Mouse (Mus musculus) stomach, embryonic 15.5 days (tissue): ENCODE measurements around the gene Sel1l. TPM values are rescaled to one million over a fixed set of nuclear protein-coding genes. Genes with fewer than 3 reads are reported as not detected.

ENCODE experiments used
- ATAC-seq: fragments of 200-750 bp; cut with Nextera tagmentation; 2 replicates; pipeline ENCODE4 v1.8.0; 2017; ENCODE audit warnings: low read depth, moderate number of reproducible peaks, moderate TSS enrichment; ENCODE audit not compliant: insufficient read depth, low FRiP score
- H3K27ac ChIP-seq: fragments of 300-500 bp; sonication (generic); 2 replicates; pipeline ENCODE4 v1.5.1; 2015; ENCODE audit warnings: mild to moderate bottlenecking, inconsistent platforms
- H3K27me3 ChIP-seq: fragments of 300-500 bp; sonication (generic); replicated peaks from 2 replicates; pipeline ENCODE4 v1.6.1; 2015; ENCODE audit warnings: inconsistent platforms
- H3K36me3 ChIP-seq: fragments of 300-500 bp; sonication (generic); 2 replicates; pipeline ENCODE4 v1.6.1; 2015; ENCODE audit warnings: inconsistent platforms
- H3K4me1 ChIP-seq: fragments of 300-500 bp; sonication (generic); 2 replicates; pipeline ENCODE4 v1.6.1; 2015; ENCODE audit warnings: inconsistent platforms
- H3K4me2 ChIP-seq: fragments of 300-500 bp; sonication (generic); 2 replicates; pipeline ENCODE4 v1.6.1; 2015; ENCODE audit warnings: mild to moderate bottlenecking, inconsistent platforms
- H3K4me3 ChIP-seq: fragments of 300-500 bp; sonication (generic); replicated peaks from 2 replicates; pipeline ENCODE4 v1.5.1; 2015; ENCODE audit warnings: inconsistent platforms
- H3K9ac ChIP-seq: fragments of 300-500 bp; sonication (generic); 2 replicates; pipeline ENCODE4 v1.6.1; 2015; ENCODE audit warnings: inconsistent platforms
- H3K9me3 ChIP-seq: fragments of 300-500 bp; sonication (generic); 2 replicates; pipeline ENCODE4 v1.6.1; 2016; ENCODE audit warnings: inconsistent platforms
- WGBS: fragments of 180-500 bp; shearing (Covaris S2); methylation state at CpG from one replicate; pipeline ENCODE4 v1.1.7; 2015; 5-methylcytosine and 5-hydroxymethylcytosine counted together
- polyA plus RNA-seq: library from polyadenylated mRNA; unstranded; fragments of >200 nt; fragmentation: Nextera tagmentation; extraction: Ambion mirVana; gene quantifications from 2 replicates; pipeline ENCODE4 v1.2.1, GENCODE M21; 2015

Sel1l gene
- polyA plus RNA-seq, 1 experiment from 2014 or later, result 133 TPM

DNA sequence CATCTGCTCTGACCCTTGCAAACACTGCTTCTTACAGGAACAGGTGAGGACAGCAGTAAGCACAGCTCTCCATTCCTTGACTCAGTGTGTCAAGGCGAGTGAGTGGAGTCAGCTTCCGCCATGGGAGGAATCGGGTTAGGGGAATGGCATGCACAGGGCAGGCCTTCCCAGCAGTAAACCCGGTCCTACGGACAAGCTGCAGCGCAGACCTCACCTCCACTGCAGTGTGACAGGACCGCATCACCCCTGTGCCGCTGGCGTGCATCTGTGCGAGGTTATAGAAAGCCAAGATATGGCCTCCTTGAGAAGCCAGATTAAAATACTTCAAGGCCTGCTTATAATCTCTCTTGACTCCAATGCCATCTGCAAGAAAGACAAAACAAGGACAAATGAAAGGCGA lies 33.4 kb downstream of the Sel1l start:
- no peak overlapping the region for H3K4me2 ChIP-seq
- H3K27me3 ChIP-seq, result no peaks in the 10 kb centered on the region
- 96% methylated on average over 11 of the region's 11 CpGs for WGBS
- H3K36me3 ChIP-seq, result peaks cover 45% of the 10 kb centered on the region
- no peaks in the 10 kb centered on the region for H3K4me1 ChIP-seq
- H3K9ac ChIP-seq, result no peak overlapping the region
- H3K4me3 ChIP-seq, result no peak overlapping the region
- no peaks in the 10 kb centered on the region for H3K9me3 ChIP-seq
- H3K27ac ChIP-seq, result no peak overlapping the region
- no peak for ATAC-seq

DNA sequence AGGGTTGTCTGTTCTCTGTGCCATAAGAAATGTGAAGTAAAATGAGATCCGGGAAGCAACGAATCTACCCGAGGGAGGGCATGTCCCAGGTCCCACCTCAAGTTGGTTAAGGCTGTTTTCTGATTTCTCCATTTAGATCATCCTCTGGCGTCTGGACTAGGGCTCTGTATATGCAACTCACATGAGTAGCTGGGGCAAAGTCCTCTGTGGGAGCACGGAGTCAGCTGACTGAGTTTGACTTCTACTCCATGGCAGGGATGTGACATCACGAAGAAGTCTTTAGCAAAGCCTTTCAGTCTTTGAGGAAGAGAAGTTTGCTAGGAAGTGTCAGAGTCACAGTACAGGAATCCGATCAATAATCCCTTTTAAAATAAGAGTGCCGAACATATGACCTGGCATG lies 40.0 kb downstream of the Sel1l start:
- no peak overlapping the region for H3K4me2 ChIP-seq
- no peak for ATAC-seq
- no peak overlapping the region for H3K27ac ChIP-seq
- no peak overlapping the region for H3K9ac ChIP-seq
- H3K36me3 ChIP-seq, result peaks cover 56% of the 10 kb centered on the region
- WGBS, result 90% methylated on average over 8 of the region's 8 CpGs
- H3K27me3 ChIP-seq, result no peaks in the 10 kb centered on the region
- no peak overlapping the region for H3K4me3 ChIP-seq
- H3K9me3 ChIP-seq, result no peaks in the 10 kb centered on the region
- H3K4me1 ChIP-seq, result no peaks in the 10 kb centered on the region

DNA sequence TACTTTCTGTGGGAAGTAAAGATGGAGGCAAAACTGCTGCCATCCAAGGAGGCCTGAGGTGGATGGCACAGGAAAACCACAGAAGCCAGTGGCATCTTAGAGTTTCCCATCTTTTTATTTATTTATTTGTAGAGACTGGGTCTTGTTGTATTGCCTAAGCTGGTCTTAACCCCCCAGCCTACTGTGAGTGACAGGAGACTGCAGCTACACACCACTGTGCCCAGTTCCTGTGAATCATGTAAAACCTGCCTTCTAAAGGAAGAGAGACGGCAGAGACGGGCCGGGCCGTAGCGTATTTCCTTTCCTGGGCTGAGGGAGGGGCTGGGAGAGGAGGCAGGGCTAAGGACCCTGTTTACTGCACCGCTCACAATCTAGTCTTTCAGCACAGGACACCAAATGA lies 41.2 kb downstream of the Sel1l start:
- no peak overlapping the region for H3K9ac ChIP-seq

DNA sequence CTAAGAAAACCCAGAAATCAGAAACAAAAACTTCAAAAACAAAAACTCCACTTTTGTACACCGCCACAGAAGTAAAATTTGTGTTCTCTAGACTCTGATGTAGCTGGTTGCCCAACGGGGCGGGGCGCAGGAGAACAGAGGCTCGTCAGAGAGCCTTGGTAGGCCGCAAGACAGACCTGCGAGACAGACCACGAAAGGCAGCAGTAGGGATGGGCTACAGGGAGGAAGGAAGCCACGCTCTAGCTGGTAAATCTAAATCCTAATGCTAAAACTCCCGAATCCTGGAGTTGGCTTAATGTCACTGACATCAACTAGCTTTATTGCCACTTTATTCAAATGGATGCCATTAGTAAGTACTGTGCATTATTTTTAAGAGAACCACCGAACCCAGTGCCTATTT lies 41.9 kb downstream of the Sel1l start:
- H3K27ac ChIP-seq, result no peak overlapping the region
- no peak for ATAC-seq
- H3K4me1 ChIP-seq, result no peaks in the 10 kb centered on the region
- no peak overlapping the region for H3K4me2 ChIP-seq
- no peaks in the 10 kb centered on the region for H3K27me3 ChIP-seq
- H3K4me3 ChIP-seq, result no peak overlapping the region
- H3K9me3 ChIP-seq, result no peaks in the 10 kb centered on the region
- peaks cover 43% of the 10 kb centered on the region for H3K36me3 ChIP-seq
- H3K9ac ChIP-seq, result no peak overlapping the region
- 87% methylated on average over 11 of the region's 11 CpGs for WGBS

More for the DNA sequence above, 41.2 kb downstream of the Sel1l start:
- no peak overlapping the region for H3K27ac ChIP-seq
- H3K36me3 ChIP-seq, result peaks cover 48% of the 10 kb centered on the region
- no peaks in the 10 kb centered on the region for H3K9me3 ChIP-seq
- H3K4me3 ChIP-seq, result no peak overlapping the region
- ATAC-seq, result no peak
- WGBS, result 78% methylated on average over 6 of the region's 6 CpGs
- H3K4me2 ChIP-seq, result no peak overlapping the region
- H3K27me3 ChIP-seq, result no peaks in the 10 kb centered on the region
- H3K4me1 ChIP-seq, result no peaks in the 10 kb centered on the region

DNA sequence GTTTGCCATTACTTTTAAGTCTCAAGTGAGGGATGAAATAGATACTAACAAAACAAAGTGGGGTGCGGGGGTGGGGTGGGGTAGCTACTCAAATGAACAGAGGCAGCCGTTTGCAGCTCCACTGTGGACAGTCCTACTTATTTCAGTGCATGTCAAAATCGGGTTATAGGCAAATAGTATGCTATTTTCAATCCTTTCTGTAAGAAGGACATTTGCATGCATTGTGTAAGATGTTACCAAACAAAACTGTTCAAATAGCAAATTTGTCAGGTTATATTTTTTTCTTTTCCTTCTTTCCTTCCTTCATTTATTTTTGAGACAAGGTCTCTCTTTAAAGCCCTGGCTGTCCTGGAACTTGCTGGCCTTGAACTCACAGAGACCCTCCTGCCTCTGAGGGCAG lies 44.7 kb downstream of the Sel1l start:
- Histone ChIP-seq H3K27me3 (no peaks in the 10 kb centered on the region), H3K9me3 (no peaks in the 10 kb centered on the region), H3K4me1 (no peaks in the 10 kb centered on the region), H3K4me2 (no peak overlapping the region), H3K27ac (no peak overlapping the region), H3K9ac (no peak overlapping the region), H3K36me3 (peaks cover 18% of the 10 kb centered on the region), H3K4me3 (no peak overlapping the region)
- ATAC-seq, result no peak
- WGBS, result 75% methylated on average over 3 of the region's 3 CpGs

DNA sequence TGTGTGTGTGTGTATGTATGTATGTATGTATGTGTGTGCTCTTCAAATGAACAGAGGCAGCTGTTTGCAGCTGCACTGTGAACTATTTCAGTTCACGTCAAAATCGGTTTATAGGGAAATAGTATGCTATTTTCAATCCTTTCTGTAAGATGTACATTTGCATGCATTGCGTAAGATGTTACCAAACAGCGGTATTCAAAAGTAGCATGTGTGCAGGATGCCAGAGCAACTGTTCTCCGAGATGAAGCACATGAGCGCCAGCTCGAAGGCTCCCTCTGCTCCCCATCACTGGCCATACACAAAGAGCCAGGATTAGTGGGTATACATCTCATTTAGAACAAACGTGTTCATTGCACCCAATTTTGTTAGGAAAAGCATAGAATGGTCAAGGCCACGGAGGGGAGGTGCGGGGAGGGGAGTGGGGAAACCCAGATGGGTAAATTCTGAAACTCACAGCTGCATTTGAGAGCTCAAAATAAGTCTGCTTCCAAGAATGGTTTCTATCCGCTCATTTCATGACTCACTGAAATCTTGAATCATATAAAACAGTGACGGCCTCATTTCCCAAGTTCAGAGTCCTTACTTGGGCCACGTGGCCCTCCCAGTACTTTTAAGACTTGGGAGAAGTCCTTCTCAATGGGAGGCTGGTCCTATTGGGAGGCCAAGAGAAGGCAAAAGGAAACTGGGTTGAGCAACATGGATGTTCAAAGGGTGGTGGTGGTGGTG lies 45.6 kb downstream of the Sel1l start:
- Histone ChIP-seq H3K4me1 (no peaks in the 10 kb centered on the region), H3K4me2 (no peak overlapping the region), H3K4me3 (no peak overlapping the region), H3K36me3 (peaks cover 9% of the 10 kb centered on the region; the same call in 1 of the 2 replicates), H3K27ac (no peak overlapping the region), H3K9me3 (no peaks in the 10 kb centered on the region), H3K27me3 (no peaks in the 10 kb centered on the region), H3K9ac (no peak overlapping the region)
- 77% methylated on average over 13 of the region's 13 CpGs for WGBS
- no peak for ATAC-seq

DNA sequence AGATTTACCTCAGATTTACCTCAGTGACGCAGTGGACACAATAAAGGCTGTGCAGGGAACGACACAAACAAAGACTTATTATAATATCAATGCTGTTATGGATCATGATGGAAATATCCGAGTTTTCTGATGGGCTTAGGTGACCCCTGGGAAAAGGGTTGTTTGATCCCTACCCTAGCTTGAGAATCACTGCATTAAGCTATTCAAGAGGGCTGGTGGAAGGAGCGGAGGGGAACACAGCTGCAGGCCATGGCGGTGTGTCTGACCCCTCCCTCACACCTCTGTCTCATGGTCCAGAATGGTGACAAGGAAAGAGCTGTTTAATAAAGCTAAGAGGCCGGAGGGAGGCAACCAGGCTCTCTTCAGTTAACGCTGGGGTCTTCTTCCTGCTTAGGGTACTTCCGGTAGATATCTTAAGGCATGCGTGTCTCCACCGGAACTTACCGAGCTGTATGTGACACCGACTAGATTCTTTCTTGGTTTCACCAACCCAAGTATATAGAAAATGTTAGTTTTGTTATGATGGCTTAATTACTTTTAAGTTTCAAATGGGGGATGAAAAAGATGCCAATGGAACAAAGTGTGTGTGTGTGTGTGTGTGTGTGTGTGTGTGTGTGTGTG lies 46.3 kb downstream of the Sel1l start:
- no peak for ATAC-seq
- no peaks in the 10 kb centered on the region for H3K4me1 ChIP-seq
- no peaks in the 10 kb centered on the region for H3K27me3 ChIP-seq
- H3K9me3 ChIP-seq, result no peaks in the 10 kb centered on the region
- H3K36me3 ChIP-seq, result peaks cover 7% of the 10 kb centered on the region; the same call in 1 of the 2 replicates
- H3K9ac ChIP-seq, result no peak overlapping the region
- H3K4me2 ChIP-seq, result no peak overlapping the region
- no peak overlapping the region for H3K4me3 ChIP-seq
- WGBS, result 86% methylated on average over 12 of the region's 12 CpGs
- H3K27ac ChIP-seq, result no peak overlapping the region

DNA sequence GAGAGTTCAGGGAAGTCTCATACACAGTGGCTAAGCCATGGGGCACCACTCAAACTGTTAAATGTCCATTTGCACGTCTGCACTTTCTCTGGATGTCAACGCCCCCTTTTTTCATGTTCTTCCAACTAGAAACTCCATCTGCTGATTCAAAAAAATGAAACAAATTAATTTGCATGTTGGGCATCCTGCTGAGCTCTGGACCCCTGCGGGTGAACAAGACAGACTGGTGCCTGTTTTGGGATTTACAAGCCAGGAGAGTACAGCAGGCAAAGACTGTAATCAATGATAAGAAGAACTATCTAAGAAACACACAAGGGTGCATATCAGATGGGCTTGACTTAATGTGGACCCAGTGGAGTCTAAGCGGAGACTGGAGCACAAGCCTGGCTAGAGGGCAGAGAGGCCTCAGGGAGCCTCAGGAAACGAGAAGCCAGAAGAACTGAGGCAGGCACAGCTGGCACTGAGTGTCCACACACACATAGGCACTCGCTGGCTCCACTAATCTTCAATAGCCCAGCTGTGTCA lies 48.0 kb downstream of the Sel1l start:
- no peaks in the 10 kb centered on the region for H3K9me3 ChIP-seq
- H3K4me2 ChIP-seq, result no peak overlapping the region
- no peaks in the 10 kb centered on the region for H3K27me3 ChIP-seq
- no peak overlapping the region for H3K9ac ChIP-seq
- no peak overlapping the region for H3K27ac ChIP-seq
- no peak overlapping the region for H3K4me3 ChIP-seq
- H3K36me3 ChIP-seq, result no peaks in the 10 kb centered on the region
- 76% methylated on average over 6 of the region's 6 CpGs for WGBS
- H3K4me1 ChIP-seq, result no peaks in the 10 kb centered on the region
- ATAC-seq, result no peak

DNA sequence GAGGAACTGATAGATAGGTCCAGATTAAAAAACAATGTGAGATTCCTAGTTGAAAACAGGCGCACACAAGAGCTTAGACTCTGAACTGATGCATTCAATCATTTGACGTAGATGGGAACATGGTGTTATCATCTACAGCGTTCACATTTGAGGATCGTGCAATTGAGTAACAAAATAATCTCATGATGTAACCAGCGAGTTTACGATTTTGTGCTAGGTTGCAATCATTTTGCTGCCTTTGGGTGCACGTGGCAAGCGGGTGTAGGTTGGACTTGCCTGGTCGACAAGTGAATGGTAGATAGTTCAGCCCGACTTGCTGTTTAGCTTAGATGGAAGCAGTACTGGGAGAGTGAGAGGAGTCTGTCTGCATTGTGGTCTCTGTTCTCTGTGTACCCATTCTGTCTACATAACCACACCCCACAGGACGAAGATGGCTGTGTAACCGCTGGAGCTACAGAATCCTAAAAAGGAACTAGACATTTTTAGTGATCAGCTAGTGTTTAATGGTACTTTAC lies 49.1 kb downstream of the Sel1l start:
- H3K4me1 ChIP-seq, result no peaks in the 10 kb centered on the region
- no peaks in the 10 kb centered on the region for H3K9me3 ChIP-seq
- no peak overlapping the region for H3K4me2 ChIP-seq
- H3K36me3 ChIP-seq, result no peaks in the 10 kb centered on the region
- no peak overlapping the region for H3K27ac ChIP-seq
- ATAC-seq, result no peak
- no peak overlapping the region for H3K9ac ChIP-seq
- H3K27me3 ChIP-seq, result no peaks in the 10 kb centered on the region
- WGBS, result 68% methylated on average over 12 of the region's 12 CpGs
- H3K4me3 ChIP-seq, result no peak overlapping the region

DNA sequence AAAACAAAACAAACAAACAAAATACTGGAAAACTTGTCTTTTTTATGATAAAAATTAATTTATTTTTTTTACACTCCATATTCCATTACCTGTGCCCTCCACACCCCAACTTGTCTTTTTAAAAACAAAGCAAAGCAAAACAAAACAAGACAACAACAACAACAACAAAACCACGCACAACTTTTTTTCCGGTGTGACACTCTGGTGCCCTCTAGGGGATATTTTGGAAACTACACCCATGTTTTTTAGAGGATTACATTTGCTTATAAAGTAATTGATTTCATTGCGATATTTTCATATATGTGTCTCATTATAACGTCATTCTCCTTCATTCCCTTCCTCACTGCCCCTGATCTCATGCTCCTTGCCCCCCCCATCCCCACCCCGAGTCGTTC lies 49.6 kb downstream of the Sel1l start:
- H3K4me1 ChIP-seq, result no peaks in the 10 kb centered on the region
- no peaks in the 10 kb centered on the region for H3K27me3 ChIP-seq
- WGBS, result 20% methylated on average over 6 of the region's 6 CpGs
- H3K9ac ChIP-seq, result no peak overlapping the region
- no peaks in the 10 kb centered on the region for H3K9me3 ChIP-seq
- H3K4me2 ChIP-seq, result no peak overlapping the region
- ATAC-seq, result no peak
- H3K36me3 ChIP-seq, result no peaks in the 10 kb centered on the region
- no peak overlapping the region for H3K27ac ChIP-seq
- H3K4me3 ChIP-seq, result no peak overlapping the region

DNA sequence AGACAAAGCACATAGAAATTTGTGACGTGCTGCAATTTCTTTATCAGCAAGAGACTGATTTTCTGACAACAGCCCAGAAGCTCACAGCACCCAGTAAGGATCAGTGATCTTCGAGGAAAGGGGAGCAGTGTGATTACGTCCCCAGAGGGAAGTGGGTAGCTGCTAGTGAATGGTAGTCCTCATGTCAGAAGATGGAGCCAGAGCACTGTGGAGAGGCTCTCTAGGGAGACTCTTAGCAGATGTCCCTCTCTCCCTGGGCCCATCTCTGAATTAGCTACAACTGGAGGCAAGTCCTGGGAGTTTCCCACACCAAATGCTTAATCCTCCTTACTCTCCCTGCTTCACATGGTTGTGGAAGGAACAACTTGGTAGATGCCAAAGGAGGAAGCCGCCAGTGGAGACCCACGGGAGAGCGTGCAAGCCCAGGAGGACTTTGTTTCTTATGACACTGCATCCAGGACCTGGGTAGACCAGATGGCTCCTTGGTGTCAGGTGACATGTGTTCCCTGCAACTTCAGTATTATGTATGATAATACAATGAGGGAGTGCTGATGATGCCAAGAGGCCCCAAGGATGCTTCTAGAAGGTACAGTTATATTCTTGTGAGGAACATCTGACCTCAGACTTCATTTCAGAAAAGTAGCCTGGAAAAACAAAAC lies 50.1 kb downstream of the Sel1l start:
- no peak; the same call in 1 of the 2 replicates for ATAC-seq
- H3K9ac ChIP-seq, result no peak overlapping the region
- no peaks in the 10 kb centered on the region for H3K9me3 ChIP-seq
- no peak overlapping the region for H3K4me2 ChIP-seq
- no peaks in the 10 kb centered on the region for H3K27me3 ChIP-seq
- WGBS, result 80% methylated on average over 6 of the region's 6 CpGs
- no peak overlapping the region for H3K27ac ChIP-seq
- no peaks in the 10 kb centered on the region for H3K4me1 ChIP-seq
- H3K36me3 ChIP-seq, result no peaks in the 10 kb centered on the region
- H3K4me3 ChIP-seq, result no peak overlapping the region

DNA sequence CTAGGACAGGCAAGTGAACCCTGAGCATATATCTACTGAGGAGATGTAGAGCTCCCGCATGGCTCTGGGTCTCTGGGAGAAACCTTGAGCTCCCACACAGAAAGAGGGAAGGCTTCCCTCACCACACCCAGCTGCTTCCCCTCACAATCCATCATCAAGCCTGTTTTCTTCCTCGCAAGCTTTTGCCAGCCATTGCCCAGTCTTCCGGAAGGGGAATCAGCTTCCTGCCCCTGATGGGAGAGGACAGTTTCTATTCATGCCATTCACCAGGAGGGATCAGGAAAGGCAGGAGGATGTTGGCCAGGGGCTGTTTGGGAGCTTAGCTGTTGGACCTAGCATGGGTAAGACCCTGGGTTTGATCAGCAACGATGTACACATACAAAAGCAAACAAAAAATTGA lies 52.2 kb downstream of the Sel1l start:
- 67% methylated on average over 4 of the region's 4 CpGs for WGBS
- no peaks in the 10 kb centered on the region for H3K36me3 ChIP-seq
- H3K9ac ChIP-seq, result no peak overlapping the region
- no peak overlapping the region for H3K4me3 ChIP-seq
- H3K4me1 ChIP-seq, result no peaks in the 10 kb centered on the region
- no peaks in the 10 kb centered on the region for H3K27me3 ChIP-seq
- H3K4me2 ChIP-seq, result no peak overlapping the region
- H3K27ac ChIP-seq, result no peak overlapping the region
- no peaks in the 10 kb centered on the region for H3K9me3 ChIP-seq
- no peak for ATAC-seq
